Mouse (Mus musculus) MEL (cell line): ENCODE measurements around the gene Wwc1. TPM values are rescaled to one million over a fixed set of nuclear protein-coding genes. Genes with fewer than 3 reads are reported as not detected.

Experiments
- DNase-seq: peaks from one replicate; pipeline ENCODE4 v3.0.0; 2011; ENCODE audit warnings: low read depth, low spot score
- H3K27ac ChIP-seq: 2 replicates; pipeline ENCODE4 v1.5.1; 2012; ENCODE audit warnings: low read depth, mild to moderate bottlenecking, control low read depth, low read length, moderate library complexity; ENCODE audit not compliant: control insufficient read depth
- H3K27me3 ChIP-seq, 2 experiments: fragments of 150-350 bp in 1 of 2; sonication (generic) in 1 of 2; 2 replicates each; pipeline ENCODE4 v1.6.1; 2012; ENCODE audit warnings: low read length in 2 of 2, mild to moderate bottlenecking in 2 of 2, improper control_type of control experiment in 1 of 2, moderate library complexity in 1 of 2; ENCODE audit not compliant: insufficient read depth in 2 of 2, control insufficient read depth in 1 of 2
- H3K36me3 ChIP-seq, 2 experiments: 2 replicates each; pipeline ENCODE4 v1.6.1; 2012 to 2014; ENCODE audit warnings: low read length in 2 of 2, improper control_type of control experiment in 1 of 2, inconsistent platforms in 1 of 2, mild to moderate bottlenecking in 1 of 2; ENCODE audit not compliant: insufficient read depth in 2 of 2, control insufficient read depth in 1 of 2
- H3K4me1 ChIP-seq, 2 experiments: fragments of 150-350 bp in 1 of 2; sonication (generic) in 1 of 2; 2 replicates each; pipeline ENCODE4 v1.6.1; 2012; ENCODE audit warnings: low read length in 2 of 2, improper control_type of control experiment in 1 of 2, mild to moderate bottlenecking in 1 of 2; ENCODE audit not compliant: insufficient read depth in 2 of 2, control insufficient read depth in 1 of 2
- H3K4me3 ChIP-seq, 2 experiments: fragments of 150-350 bp in 1 of 2; sonication (generic) in 1 of 2; 2 replicates each; pipeline ENCODE4 v1.5.1; 2012; ENCODE audit warnings: low read depth in 2 of 2, low read length in 2 of 2, mild to moderate bottlenecking in 2 of 2, moderate library complexity in 2 of 2, control low read depth in 1 of 2, improper control_type of control experiment in 1 of 2; ENCODE audit not compliant: control insufficient read depth in 1 of 2, insufficient read depth in 1 of 2
- H3K79me2 ChIP-seq: 2 replicates; pipeline ENCODE4 v1.6.1; 2012; ENCODE audit warnings: mild to moderate bottlenecking, low read length, moderate library complexity; ENCODE audit not compliant: control insufficient read depth, poor library complexity, insufficient read depth
- H3K9ac ChIP-seq: 2 replicates; pipeline ENCODE4 v1.6.1; 2012; ENCODE audit warnings: low read depth, mild to moderate bottlenecking, control low read depth, low read length, moderate library complexity; ENCODE audit not compliant: control insufficient read depth, poor library complexity, severe bottlenecking
- H3K9me3 ChIP-seq: fragments of 150-350 bp; sonication (generic); replicated peaks from 2 replicates; pipeline ENCODE4 v1.6.1; 2012; ENCODE audit warnings: mild to moderate bottlenecking, low read length, improper control_type of control experiment, moderate library complexity; ENCODE audit not compliant: insufficient read depth
- CHD2 ChIP-seq: IDR thresholded peaks from 2 replicates; pipeline ENCODE4 v1.6.1; 2011; ENCODE audit warnings: low read length, improper control_type of control experiment
- CTCF ChIP-seq, 3 experiments: IDR thresholded peaks in 2 of 3; conservative IDR thresholded peaks in 1 of 3; 2 replicates each; pipeline ENCODE4 v1.5.1; 2011 to 2012; ENCODE audit warnings: low read length in 3 of 3, low read depth in 2 of 3, mild to moderate bottlenecking in 2 of 3, improper control_type of control experiment in 1 of 3, inconsistent platforms in 1 of 3, mixed read lengths in 1 of 3, moderate library complexity in 1 of 3; ENCODE audit not compliant: control insufficient read depth in 1 of 3, insufficient read depth in 1 of 3, poor library complexity in 1 of 3, severe bottlenecking in 1 of 3
- E2F4 ChIP-seq: IDR thresholded peaks from 2 replicates; pipeline ENCODE4 v1.6.1; 2011; ENCODE audit warnings: low read depth, low read length, improper control_type of control experiment, borderline replicate concordance
- GATA1 ChIP-seq: IDR thresholded peaks from 2 replicates; pipeline ENCODE4 v1.6.1; 2011; ENCODE audit warnings: low read depth, low read length, improper control_type of control experiment
- MAFK ChIP-seq: IDR thresholded peaks from 2 replicates; pipeline ENCODE4 v1.6.1; 2011; ENCODE audit warnings: low read depth, mild to moderate bottlenecking, low read length, improper control_type of control experiment, borderline replicate concordance
- MAX ChIP-seq: IDR thresholded peaks from 2 replicates; pipeline ENCODE4 v1.6.1; 2011; ENCODE audit warnings: low read length, improper control_type of control experiment
- MAZ ChIP-seq: IDR thresholded peaks from 2 replicates; pipeline ENCODE4 v1.6.1; 2012; ENCODE audit warnings: low read depth, mild to moderate bottlenecking, inconsistent platforms, low read length, improper control_type of control experiment
- MYB ChIP-seq: IDR thresholded peaks from 2 replicates; pipeline ENCODE4 v1.6.1; 2011; ENCODE audit warnings: mild to moderate bottlenecking, low read depth, low read length, improper control_type of control experiment
- MYC ChIP-seq: IDR thresholded peaks from 2 replicates; pipeline ENCODE4 v1.6.1; 2011; ENCODE audit warnings: low read depth, mild to moderate bottlenecking, low read length, improper control_type of control experiment, moderate library complexity
- POLR2A ChIP-seq, 2 experiments: IDR thresholded peaks; 2 replicates each; pipeline ENCODE4 v1.6.1; 2011 to 2012; ENCODE audit warnings: low read length in 2 of 2, mild to moderate bottlenecking in 2 of 2, control low read depth in 1 of 2, improper control_type of control experiment in 1 of 2, low read depth in 1 of 2, moderate library complexity in 1 of 2; ENCODE audit not compliant: control insufficient read depth in 1 of 2, insufficient read depth in 1 of 2, poor library complexity in 1 of 2
- POLR2AphosphoS5 ChIP-seq: IDR thresholded peaks from 2 replicates; pipeline ENCODE4 v1.6.1; 2012; ENCODE audit warnings: low read depth, borderline replicate concordance, mild to moderate bottlenecking, inconsistent platforms, low read length, moderate library complexity, mixed read lengths
- RCOR1 ChIP-seq: IDR thresholded peaks from 2 replicates; pipeline ENCODE4 v1.6.1; 2012; ENCODE audit warnings: low read depth, mild to moderate bottlenecking, inconsistent platforms, low read length, improper control_type of control experiment
- SMC3 ChIP-seq: IDR thresholded peaks from 2 replicates; pipeline ENCODE4 v1.6.1; 2011; ENCODE audit warnings: low read depth, low read length, improper control_type of control experiment
- TAL1 ChIP-seq: IDR thresholded peaks from 2 replicates; pipeline ENCODE4 v1.6.1; 2012; ENCODE audit warnings: mild to moderate bottlenecking, inconsistent platforms, low read length, moderate library complexity, mixed read lengths
- TBP ChIP-seq: IDR thresholded peaks from 2 replicates; pipeline ENCODE4 v1.8.0; 2011; ENCODE audit warnings: low read depth, low read length, improper control_type of control experiment
- TCF12 ChIP-seq: IDR thresholded peaks from 2 replicates; pipeline ENCODE4 v1.6.1; 2014; ENCODE audit warnings: low read depth, mild to moderate bottlenecking, inconsistent platforms, low read length, improper control_type of control experiment, moderate library complexity
- UBTF ChIP-seq: IDR thresholded peaks from 2 replicates; pipeline ENCODE4 v1.6.1; 2012; ENCODE audit warnings: low read depth, mild to moderate bottlenecking, inconsistent platforms, low read length, improper control_type of control experiment, moderate library complexity, borderline replicate concordance; ENCODE audit not compliant: insufficient read depth
- USF1 ChIP-seq: IDR thresholded peaks from 2 replicates; pipeline ENCODE4 v1.6.1; 2014; ENCODE audit warnings: low read depth, mild to moderate bottlenecking, inconsistent platforms, low read length, improper control_type of control experiment, moderate library complexity
- ZKSCAN1 ChIP-seq: IDR thresholded peaks from 2 replicates; pipeline ENCODE4 v1.6.1; 2012; ENCODE audit warnings: low read depth, mild to moderate bottlenecking, inconsistent platforms, low read length, improper control_type of control experiment, moderate library complexity
- polyA plus RNA-seq, 2 experiments: library from polyadenylated mRNA; stranded (reverse) in 1 of 2; unstranded in 1 of 2; fragments of >175 nt in 1 of 2; fragments of >200 nt in 1 of 2; gene quantifications; 2 replicates each; pipeline versions ENCODE4 v1.2.1 to v1.2.4; 2012; ENCODE audit warnings: low replicate concordance in 2 of 2, low read depth in 1 of 2; ENCODE audit not compliant: insufficient read length in 2 of 2, insufficient read depth in 1 of 2, missing spikeins in 1 of 2
- total RNA-seq: library from RNA; depleted of rRNA; stranded (reverse); fragments of 300-350 nt; gene quantifications from 2 replicates; pipeline ENCODE4 v1.2.3, GENCODE M21; 2012

Wwc1 gene
- total and polyA plus RNA-seq, 3 experiments: 0.39 to 0.46 TPM; not detected in 1

GRCm38 (mm10) chr11:35919383-35919782, 60.9 kb downstream of the Wwc1 start:
- no peaks in the 10 kb centered on the region for H3K36me3 ChIP-seq
- no peaks in the 10 kb centered on the region for H3K9me3 ChIP-seq
- no peak for DNase-seq
- no peak overlapping the region for H3K9ac ChIP-seq
- no peaks in the 10 kb centered on the region for H3K27me3 ChIP-seq
- H3K79me2 ChIP-seq: no peaks in the 10 kb centered on the region
- H3K4me3 ChIP-seq: no peak overlapping the region
- no peak for TF ChIP-seq TAL1
- TF ChIP-seq CHD2: no peak
- no peak for TF ChIP-seq TCF12
- no peak for TF ChIP-seq ZKSCAN1
- no peak for TF ChIP-seq GATA1
- no peak for TF ChIP-seq POLR2A (IDR thresholded peaks at IDR 0.05; ENCODE audit: control insufficient read depth in 1 of 2, insufficient read depth in 1 of 2, low read depth in 1 of 2, low read length in 2 of 2, poor library complexity in 1 of 2)
- H3K27ac ChIP-seq: no peak overlapping the region
- no peaks in the 10 kb centered on the region for H3K4me1 ChIP-seq

DNA sequence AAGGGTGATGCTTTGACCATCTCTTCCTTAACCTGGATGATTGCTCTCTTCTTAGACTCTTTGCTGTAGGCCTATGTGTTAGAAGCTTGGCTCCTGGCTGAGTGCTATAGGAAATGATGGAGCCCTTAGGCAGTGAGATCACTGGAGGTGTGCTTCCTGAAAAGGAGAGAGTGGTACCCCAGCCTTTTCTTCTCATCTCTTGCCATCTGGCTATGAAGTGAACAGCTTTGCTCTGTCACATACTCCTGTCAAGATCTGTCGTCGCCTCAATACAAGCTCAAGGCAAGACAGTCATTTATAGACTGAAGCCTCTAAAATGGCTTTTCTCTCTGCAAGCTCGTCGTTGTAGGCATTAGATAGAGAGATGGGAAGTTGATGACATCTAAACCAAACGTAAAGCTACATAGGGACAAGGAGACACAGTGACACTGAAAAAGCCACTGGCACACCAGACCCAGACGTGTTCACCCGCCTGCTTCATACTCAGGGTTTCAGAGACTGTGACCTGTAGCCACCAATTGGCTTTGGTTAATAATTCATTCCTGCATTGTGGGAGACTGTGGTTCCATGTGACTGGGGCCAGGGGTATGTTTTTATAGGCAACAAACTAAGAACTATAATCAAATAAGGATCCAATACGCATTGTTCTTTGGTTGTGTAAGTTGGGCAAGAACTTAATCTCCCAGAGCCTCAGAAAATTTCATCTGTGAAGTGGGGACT, 63.7 kb downstream of the Wwc1 start:
- no peak for DNase-seq
- H3K4me1 ChIP-seq: no peaks in the 10 kb centered on the region
- H3K27me3 ChIP-seq: no peaks in the 10 kb centered on the region; a peak in 1 of 4 replicates
- no peak overlapping the region for H3K27ac ChIP-seq
- no peak overlapping the region for H3K9ac ChIP-seq
- H3K9me3 ChIP-seq: no peaks in the 10 kb centered on the region
- no peaks in the 10 kb centered on the region for H3K79me2 ChIP-seq
- TF ChIP-seq MAZ (no peak), MAX (no peak), USF1 (no peak), UBTF (no peak), MAFK (no peak), CTCF (IDR thresholded peaks at IDR 0.05 in 2 of 3, conservative IDR thresholded peaks at IDR 0.05 in 1 of 3; ENCODE audit: control insufficient read depth in 1 of 3, insufficient read depth in 1 of 3, low read depth in 2 of 3, low read length in 3 of 3, poor library complexity in 1 of 3, severe bottlenecking in 1 of 3) (no peak), MYB (no peak), TBP (no peak), SMC3 (no peak), POLR2AphosphoS5 (no peak), MYC (no peak), POLR2A (IDR thresholded peaks at IDR 0.05; ENCODE audit: control insufficient read depth in 1 of 2, insufficient read depth in 1 of 2, low read depth in 1 of 2, low read length in 2 of 2, poor library complexity in 1 of 2) (no peak), E2F4 (no peak), RCOR1 (no peak)
- H3K36me3 ChIP-seq: no peaks in the 10 kb centered on the region
- no peak overlapping the region for H3K4me3 ChIP-seq
